Mouse (Mus musculus) bone marrow, adult 2 months (tissue): ENCODE data around the gene Armc10. TPM values are rescaled to one million over a fixed set of nuclear protein-coding genes. Genes with fewer than 3 reads are reported as not detected.

Experiments used
- H3K27ac ChIP-seq: fragments of 200-500 bp; 2 replicates; pipeline ENCODE4 v1.5.1; 2012; ENCODE audit warnings: low read depth, mild to moderate bottlenecking, control low read depth, inconsistent platforms, low read length; ENCODE audit not compliant: control insufficient read depth, poor library complexity, insufficient read depth
- H3K4me1 ChIP-seq: fragments of 200-500 bp; 2 replicates; pipeline ENCODE4 v1.6.1; 2011; ENCODE audit warnings: low read length; ENCODE audit not compliant: control insufficient read depth, insufficient read depth
- H3K4me3 ChIP-seq: fragments of 200-500 bp; replicated peaks from 2 replicates; pipeline ENCODE3; 2011; ENCODE audit warnings: mild to moderate bottlenecking, low read depth, low read length, control low read depth; ENCODE audit not compliant: control insufficient read depth
- CTCF ChIP-seq: fragments of 200-500 bp; IDR thresholded peaks from 2 replicates; pipeline ENCODE4 v1.5.1; 2011; ENCODE audit warnings: low read length, control low read depth; ENCODE audit not compliant: control insufficient read depth, insufficient read depth
- POLR2A ChIP-seq: fragments of 200-500 bp; IDR thresholded peaks from 2 replicates; pipeline ENCODE4 v1.6.1; 2011; ENCODE audit warnings: low read depth, mild to moderate bottlenecking, control low read depth, low read length, borderline replicate concordance; ENCODE audit not compliant: control insufficient read depth
- WGBS: fragments of 180-500 bp; shearing (Covaris S2); methylation state at CpG from one replicate; pipeline ENCODE4 v1.1.7; 2018; 5-methylcytosine and 5-hydroxymethylcytosine counted together
- polyA plus RNA-seq: library from polyadenylated mRNA; stranded (reverse); fragments of >200 nt; gene quantifications from 2 replicates; pipeline ENCODE4 v1.2.4, GENCODE M21; 2011; ENCODE audit warnings: low replicate concordance; ENCODE audit not compliant: missing spikeins, insufficient read depth, insufficient read length

The Armc10 gene
- polyA plus RNA-seq, 1 experiment: 12.9 TPM

GRCm38 (mm10) chr5:21658038-21658437 is 12.4 kb downstream of the Armc10 start:
- no peak for TF ChIP-seq CTCF
- TF ChIP-seq POLR2A: no peak
- Histone ChIP-seq H3K4me3 (no peak overlapping the region), H3K4me1 (no peaks in the 10 kb centered on the region), H3K27ac (no peak overlapping the region)
- WGBS: 92% methylated on average over 6 of the region's 6 CpGs

- 42% methylated on average over 11 of the region's 11 CpGs for WGBS
- Histone ChIP-seq H3K4me3 (no peak overlapping the region), H3K27ac (no peak overlapping the region), H3K4me1 (no peaks in the 10 kb centered on the region)
- TF ChIP-seq POLR2A (no peak), CTCF (peak; percentile 76)
Measured at GRCm38 (mm10) chr5:21658623-21659395, 13.2 kb downstream of the Armc10 start.

GRCm38 (mm10) chr5:21660850-21661249 is 15.2 kb downstream of the Armc10 start:
- no peak overlapping the region for H3K4me3 ChIP-seq
- H3K4me1 ChIP-seq: no peaks in the 10 kb centered on the region
- TF ChIP-seq POLR2A: no peak
- TF ChIP-seq CTCF: no peak
- no peak overlapping the region for H3K27ac ChIP-seq
- WGBS: 85% methylated on average over 6 of the region's 6 CpGs

GRCm38 (mm10) chr5:21663081-21663480 is 17.5 kb downstream of the Armc10 start:
- H3K4me1 ChIP-seq: no peaks in the 10 kb centered on the region
- 91% methylated on average over 11 of the region's 11 CpGs for whole genome bisulfite sequencing
- H3K4me3 ChIP-seq: no peak overlapping the region
- no peak for TF ChIP-seq POLR2A
- no peak for TF ChIP-seq CTCF
- no peak overlapping the region for H3K27ac ChIP-seq

DNA sequence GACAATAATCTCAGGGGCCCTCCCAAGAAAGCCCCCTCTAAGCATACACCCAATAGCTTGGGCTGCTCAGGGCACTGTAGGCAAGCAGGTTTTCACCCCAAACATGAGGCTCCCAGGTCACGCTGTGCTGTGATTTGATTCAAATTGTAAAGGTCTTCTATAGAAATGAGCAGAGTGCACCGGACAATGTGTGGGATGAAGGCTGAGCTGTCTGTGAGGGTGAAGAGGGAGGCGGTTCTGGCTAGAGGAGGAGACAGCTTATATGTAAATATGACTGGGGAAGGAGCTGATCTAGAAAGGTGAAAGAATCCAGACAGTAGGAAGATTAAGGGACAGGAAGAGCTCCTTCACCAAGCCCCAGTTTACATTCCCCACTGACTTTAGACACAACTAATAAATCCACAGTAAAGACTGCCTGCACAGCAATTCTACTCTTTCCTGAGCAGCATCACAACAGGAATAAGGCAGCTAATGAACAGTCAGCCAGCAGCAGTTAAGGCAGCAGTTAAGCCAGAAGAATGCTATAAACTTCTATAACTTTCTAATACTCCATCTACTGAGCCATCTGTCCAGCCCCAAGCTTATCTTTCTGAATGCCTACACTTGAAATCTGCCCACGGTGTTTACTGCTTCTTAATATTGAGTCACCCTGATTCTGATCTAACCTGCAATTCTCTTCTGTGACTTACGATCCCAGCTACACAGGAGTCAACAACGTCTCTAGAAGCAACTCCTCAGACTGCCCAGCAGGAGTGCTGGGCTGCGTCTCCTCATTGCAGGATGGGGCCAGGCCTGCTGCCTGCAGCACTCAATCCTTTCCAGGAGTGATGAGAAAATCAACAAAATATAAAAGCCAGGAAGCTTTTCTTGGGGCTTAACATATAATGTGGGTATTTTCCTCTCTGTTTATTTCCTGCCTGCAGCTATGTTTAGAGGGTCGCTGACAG is 21.9 kb downstream of the Armc10 start:
- Histone ChIP-seq H3K4me3 (no peak overlapping the region), H3K27ac (no peak overlapping the region), H3K4me1 (no peaks in the 10 kb centered on the region)
- TF ChIP-seq CTCF: no peak
- no peak for TF ChIP-seq POLR2A
- 79% methylated on average over 8 of the region's 8 CpGs for WGBS

- no peak for TF ChIP-seq POLR2A
- TF ChIP-seq CTCF: no peak
Measured at GRCm38 (mm10) chr5:21669307-21669706, 23.7 kb downstream of the Armc10 start.

GRCm38 (mm10) chr5:21672812-21673635 is 27.4 kb downstream of the Armc10 start:
- WGBS: 38% methylated on average over 23 of the region's 23 CpGs

More at GRCm38 (mm10) chr5:21669307-21669706, 23.7 kb downstream of the Armc10 start:
- Histone ChIP-seq H3K4me1 (no peaks in the 10 kb centered on the region), H3K27ac (no peak overlapping the region), H3K4me3 (no peak overlapping the region)
- WGBS: 63% methylated on average over 2 of the region's 2 CpGs

More at GRCm38 (mm10) chr5:21672812-21673635, 27.4 kb downstream of the Armc10 start:
- no peak overlapping the region for H3K27ac ChIP-seq
- no peak overlapping the region for H3K4me3 ChIP-seq
- TF ChIP-seq CTCF (no peak), POLR2A (no peak)
- H3K4me1 ChIP-seq: no peaks in the 10 kb centered on the region
